Mouse (Mus musculus): ENCODE data around the gene Pitpnm1. TPM values are rescaled to one million over a fixed set of nuclear protein-coding genes. Genes with fewer than 3 reads are reported as not detected.

The Pitpnm1 gene
- polyA plus RNA-seq, 1 experiment from 2014 or later = 18.9 TPM

- no peak overlapping the region for H3K4me2 ChIP-seq (replicated peaks; ENCODE audit: low read depth, low read length)
- TF ChIP-seq CTCF (IDR thresholded peaks at IDR 0.05) (no peak), EP300 (IDR thresholded peaks at IDR 0.05) (no peak)
- peaks cover 12% of the 10 kb centered on the region; the same call in 1 of the 2 replicates for H3K4me1 ChIP-seq (ENCODE audit: insufficient read depth, low read depth, low read length)
- H3K9me3 ChIP-seq (ENCODE audit: low read length) = no peaks in the 10 kb centered on the region
- 0 out of 2 replicates have a peak overlapping the region, but pooled peaks have one; percentile 69 for H3K27ac ChIP-seq (ENCODE audit: low read length)
- no peak overlapping the region for H3K9ac ChIP-seq (replicated peaks; ENCODE audit: low read depth)
- no peaks in the 10 kb centered on the region; the same call in 1 of the 2 replicates for H3K36me3 ChIP-seq (ENCODE audit: insufficient read depth, low read length)
- DNase-seq (ENCODE audit: low spot score) = no peak
- no peak for ATAC-seq
- 62% methylated on average over 12 of the region's 12 CpGs for WGBS
- H3K27me3 ChIP-seq (replicated peaks; ENCODE audit: insufficient read depth, low read length) = no peaks in the 10 kb centered on the region
- H3K4me3 ChIP-seq (ENCODE audit: low read depth, low read length) = no peak overlapping the region
These were observed 46.7 kb downstream of the Pitpnm1 start for GRCm38 (mm10) chr19:4146366-4147021.

DNA sequence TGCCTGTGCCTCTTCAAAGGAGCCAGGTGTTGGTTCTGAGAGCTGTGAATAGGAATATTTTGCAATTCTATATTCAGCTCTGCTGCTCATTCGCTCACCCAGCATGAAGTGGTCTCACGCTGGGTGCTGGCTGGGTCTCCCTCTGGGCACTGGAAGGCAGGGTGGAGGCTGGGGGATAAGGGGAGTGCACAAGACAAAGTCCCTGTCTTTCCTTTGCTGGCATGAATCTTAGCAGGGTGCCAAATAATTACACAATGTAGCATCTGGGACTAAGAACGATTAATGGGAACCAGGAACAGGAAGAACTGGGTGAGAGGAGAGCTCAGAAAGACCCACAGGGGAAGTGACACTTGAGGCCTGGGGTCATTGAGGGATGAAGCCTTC is 47.2 kb downstream of the Pitpnm1 start:
- no peaks in the 10 kb centered on the region for H3K9me3 ChIP-seq (ENCODE audit: low read length)
- H3K27ac ChIP-seq (ENCODE audit: low read length) = peak overlapping the region; percentile 69; the same call in 1 of the 2 replicates
- no peak overlapping the region for H3K9ac ChIP-seq (replicated peaks; ENCODE audit: low read depth)
- 41% methylated on average over 3 of the region's 3 CpGs for WGBS
- TF ChIP-seq CTCF (IDR thresholded peaks at IDR 0.05) = no peak
- TF ChIP-seq EP300 (IDR thresholded peaks at IDR 0.05) = no peak
- no peak overlapping the region for H3K4me3 ChIP-seq (ENCODE audit: low read depth, low read length)
- H3K4me2 ChIP-seq (replicated peaks; ENCODE audit: low read depth, low read length) = no peak overlapping the region
- no peaks in the 10 kb centered on the region for H3K27me3 ChIP-seq (replicated peaks; ENCODE audit: insufficient read depth, low read length)
- DNase-seq (ENCODE audit: low spot score) (peak; percentile 55), ATAC-seq (peak; percentile 5; the same call in 1 of the 2 replicates)
- no peaks in the 10 kb centered on the region; the same call in 1 of the 2 replicates for H3K36me3 ChIP-seq (ENCODE audit: insufficient read depth, low read length)
- peaks cover 12% of the 10 kb centered on the region; the same call in 1 of the 2 replicates for H3K4me1 ChIP-seq (ENCODE audit: insufficient read depth, low read depth, low read length)

GRCm38 (mm10) chr19:4147782-4148490 is 48.1 kb downstream of the Pitpnm1 start:
- Histone ChIP-seq H3K27ac (ENCODE audit: low read length) (peak overlapping the region; percentile 69), H3K4me3 (ENCODE audit: low read depth, low read length) (peak overlapping the region; percentile 90)
- no peak for ATAC-seq

GRCm38 (mm10) chr19:4148491-4148806 is 48.7 kb downstream of the Pitpnm1 start, which contains the start of gene Coro1b:
TSS of gene Coro1b (plus strand) at chr19:4148619.
- no peaks in the 10 kb centered on the region for H3K27me3 ChIP-seq (replicated peaks; ENCODE audit: insufficient read depth, low read length)
- peak within 1 kb of the TSS; percentile 90 for H3K4me3 ChIP-seq (ENCODE audit: low read depth, low read length)
- DNase-seq (ENCODE audit: low spot score) (peak; percentile 97), ATAC-seq (peak; percentile 96)
- WGBS = under 1% methylated on average over 20 of the region's 33 CpGs
- H3K4me2 ChIP-seq (replicated peaks; ENCODE audit: low read depth, low read length) = peak within 1 kb of the TSS; percentile 79
- H3K9ac ChIP-seq (replicated peaks; ENCODE audit: low read depth) = peak within 1 kb of the TSS; percentile 90
- peaks cover 12% of the 10 kb centered on the region; the same call in 1 of the 2 replicates for H3K4me1 ChIP-seq (ENCODE audit: insufficient read depth, low read depth, low read length)
- H3K36me3 ChIP-seq (ENCODE audit: insufficient read depth, low read length) = peaks cover 3% of the 10 kb centered on the region; the same call in 1 of the 2 replicates
- peak within 1 kb of the TSS; percentile 87 for H3K27ac ChIP-seq (ENCODE audit: low read length)
- H3K9me3 ChIP-seq (ENCODE audit: low read length) = no peaks in the 10 kb centered on the region
- TF ChIP-seq EP300 (IDR thresholded peaks at IDR 0.05) = no peak
- TF ChIP-seq CTCF (IDR thresholded peaks at IDR 0.05) = no peak

More at GRCm38 (mm10) chr19:4147782-4148490, 48.1 kb downstream of the Pitpnm1 start:
- Histone ChIP-seq H3K36me3 (ENCODE audit: insufficient read depth, low read length) (no peaks in the 10 kb centered on the region; the same call in 1 of the 2 replicates), H3K9ac (replicated peaks; ENCODE audit: low read depth) (peak overlapping the region; percentile 90; the same call in 1 of the 2 replicates), H3K4me1 (ENCODE audit: insufficient read depth, low read depth, low read length) (peaks cover 12% of the 10 kb centered on the region; the same call in 1 of the 2 replicates), H3K9me3 (ENCODE audit: low read length) (no peaks in the 10 kb centered on the region), H3K4me2 (replicated peaks; ENCODE audit: low read depth, low read length) (peak overlapping the region; percentile 79), H3K27me3 (replicated peaks; ENCODE audit: insufficient read depth, low read length) (no peaks in the 10 kb centered on the region)
- TF ChIP-seq EP300 (IDR thresholded peaks at IDR 0.05) (no peak), CTCF (IDR thresholded peaks at IDR 0.05) (no peak)
- 38% methylated on average over 9 of the region's 9 CpGs for WGBS
- no peak for DNase-seq (ENCODE audit: low spot score)

DNA sequence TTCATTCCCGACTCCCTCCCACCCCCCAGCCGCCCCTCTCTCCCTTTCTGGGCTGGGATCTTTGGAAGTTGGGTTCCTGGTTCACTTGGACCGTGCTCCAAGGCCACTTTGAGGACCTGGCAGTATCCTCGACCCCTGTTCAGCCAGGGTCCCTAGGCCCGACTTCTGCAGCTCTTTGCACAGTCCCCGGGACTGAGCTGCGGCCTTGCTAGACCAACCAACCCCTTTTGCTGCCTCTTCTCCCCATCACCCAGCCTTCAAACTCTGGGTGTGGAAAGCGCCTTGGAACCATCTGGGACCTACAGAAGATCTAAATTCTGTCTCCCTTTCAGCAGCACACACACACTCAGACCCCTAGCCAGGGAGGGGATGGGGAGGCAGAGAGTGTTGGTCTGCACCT is 49.0 kb downstream of the Pitpnm1 start:
- Histone ChIP-seq H3K36me3 (ENCODE audit: insufficient read depth, low read length) (peaks cover 3% of the 10 kb centered on the region; the same call in 1 of the 2 replicates), H3K9ac (replicated peaks; ENCODE audit: low read depth) (peak overlapping the region; percentile 90), H3K4me2 (replicated peaks; ENCODE audit: low read depth, low read length) (peak overlapping the region; percentile 79), H3K4me3 (ENCODE audit: low read depth, low read length) (peak overlapping the region; percentile 90), H3K27me3 (replicated peaks; ENCODE audit: insufficient read depth, low read length) (no peaks in the 10 kb centered on the region), H3K4me1 (ENCODE audit: insufficient read depth, low read depth, low read length) (peaks cover 12% of the 10 kb centered on the region; the same call in 1 of the 2 replicates), H3K27ac (ENCODE audit: low read length) (peak overlapping the region; percentile 87), H3K9me3 (ENCODE audit: low read length) (no peaks in the 10 kb centered on the region)
- TF ChIP-seq EP300 (IDR thresholded peaks at IDR 0.05) (no peak), CTCF (IDR thresholded peaks at IDR 0.05) (no peak)
- DNase-seq (ENCODE audit: low spot score) (no peak), ATAC-seq (peak; percentile 27)
- 0% methylated on average over 6 of the region's 8 CpGs for WGBS

- Histone ChIP-seq H3K27me3 (replicated peaks; ENCODE audit: insufficient read depth, low read length) (no peaks in the 10 kb centered on the region), H3K36me3 (ENCODE audit: insufficient read depth, low read length) (peaks cover 3% of the 10 kb centered on the region; the same call in 1 of the 2 replicates), H3K4me3 (ENCODE audit: low read depth, low read length) (peak overlapping the region; percentile 90), H3K4me2 (replicated peaks; ENCODE audit: low read depth, low read length) (peak overlapping the region; percentile 79), H3K4me1 (ENCODE audit: insufficient read depth, low read depth, low read length) (peaks cover 12% of the 10 kb centered on the region; the same call in 1 of the 2 replicates), H3K9me3 (ENCODE audit: low read length) (no peaks in the 10 kb centered on the region), H3K27ac (ENCODE audit: low read length) (peak overlapping the region; percentile 87), H3K9ac (replicated peaks; ENCODE audit: low read depth) (peak overlapping the region; percentile 90)
- ATAC-seq (no peak), DNase-seq (ENCODE audit: low spot score) (no peak)
- no peak for TF ChIP-seq CTCF (IDR thresholded peaks at IDR 0.05)
- no peak for TF ChIP-seq EP300 (IDR thresholded peaks at IDR 0.05)
- WGBS = 73% methylated on average over 11 of the region's 11 CpGs
These were observed 49.5 kb downstream of the Pitpnm1 start for GRCm38 (mm10) chr19:4149283-4149682.

Data from lung, postnatal 0 days (tissue).